Mouse (Mus musculus): ENCODE measurements around the gene Ripply2.

DNA sequence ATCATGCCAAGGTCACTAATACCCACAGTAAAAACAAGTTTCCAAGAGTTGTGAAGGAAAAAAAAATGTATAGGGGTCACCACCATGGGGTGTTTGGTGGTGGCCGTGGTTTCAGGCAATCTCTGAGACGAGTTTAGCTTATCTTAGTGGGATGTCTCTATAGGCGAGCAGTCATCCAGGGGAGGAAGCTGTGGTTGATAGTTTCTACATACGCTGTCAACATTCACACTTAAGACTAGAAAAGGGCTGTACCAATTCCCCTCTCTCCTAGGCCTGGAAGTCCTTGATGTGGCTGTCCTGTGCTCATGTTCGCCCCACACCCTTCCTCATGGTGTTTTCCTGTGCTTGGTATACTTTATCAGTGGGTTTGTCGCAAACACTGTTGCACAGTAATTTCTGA is 10.4 kb downstream of the Ripply2 start:
- TF ChIP-seq POLR2AphosphoS2 (IDR thresholded peaks at IDR 0.05; ENCODE audit: insufficient read length, low read depth) (no peak), E2F4 (IDR thresholded peaks at IDR 0.05; ENCODE audit: insufficient read depth) (no peak), POLR2A (IDR thresholded peaks at IDR 0.05; ENCODE audit: insufficient read length, low read depth) (no peak), TCF12 (IDR thresholded peaks at IDR 0.05; ENCODE audit: insufficient read depth, poor library complexity, severe bottlenecking) (no peak), CEBPB (IDR thresholded peaks at IDR 0.05; ENCODE audit: insufficient read depth, poor library complexity, severe bottlenecking) (no peak), USF1 (IDR thresholded peaks at IDR 0.05; ENCODE audit: low read depth) (no peak), MYOG (IDR thresholded peaks at IDR 0.05; ENCODE audit: control insufficient read depth in 1 of 3, insufficient read depth in 1 of 3, insufficient read length in 2 of 3, low read depth in 2 of 3) (no peak), MYOD1 (IDR thresholded peaks at IDR 0.05; ENCODE audit: control insufficient read depth in 1 of 3, insufficient read length in 2 of 3, low read depth in 2 of 3) (no peak)

All from myocyte (in vitro differentiated cells).